Mouse (Mus musculus) bone marrow, adult 2 months (tissue): ENCODE measurements around the gene Cog3.
A peak's percentile ranks its signal among the peaks of the same experiment; 100 is the strongest.

Experiments used
- CTCF ChIP-seq: fragments of 200-500 bp; IDR thresholded peaks from 2 replicates; pipeline ENCODE4 v1.5.1; 2011; ENCODE audit warnings: low read length, control low read depth; ENCODE audit not compliant: control insufficient read depth, insufficient read depth
- POLR2A ChIP-seq: fragments of 200-500 bp; IDR thresholded peaks from 2 replicates; pipeline ENCODE4 v1.6.1; 2011; ENCODE audit warnings: low read depth, mild to moderate bottlenecking, control low read depth, low read length, borderline replicate concordance; ENCODE audit not compliant: control insufficient read depth

- TF ChIP-seq POLR2A (peak; percentile 66; the same call in 1 of the 2 replicates), CTCF (peak; percentile 25; the same call in 1 of the 2 replicates)
Observed at GRCm38 (mm10) chr14:75753991-75754817, at the start of gene Cog3.
